Mouse (Mus musculus): Measurements from ENCODE around the gene Chchd3. TPM values are rescaled to one million over a fixed set of nuclear protein-coding genes. Genes with fewer than 3 reads are reported as not detected.

Chchd3 gene
- total RNA-seq, 2 experiments from 2014 or later: 391 to 402 TPM

- DNase-seq: no peak
Observed at GRCm38 (mm10) chr6:32931106-32931770, 128.8 kb downstream of the Chchd3 start.

GRCm38 (mm10) chr6:32922391-32922790, 137.7 kb downstream of the Chchd3 start:
- no peak for DNase-seq

- DNase-seq: no peak
Observed at GRCm38 (mm10) chr6:32920091-32920490, 140.0 kb downstream of the Chchd3 start.

GRCm38 (mm10) chr6:32910692-32911091, 149.4 kb downstream of the Chchd3 start:
- DNase-seq: no peak

GRCm38 (mm10) chr6:32899061-32899460, 161.0 kb downstream of the Chchd3 start:
- no peak for DNase-seq

GRCm38 (mm10) chr6:32894100-32894499, 166.0 kb downstream of the Chchd3 start:
- DNase-seq: no peak

- DNase-seq: no peak
Observed at GRCm38 (mm10) chr6:32890726-32891125, 169.3 kb downstream of the Chchd3 start.

- DNase-seq: no peak
Observed at GRCm38 (mm10) chr6:32888894-32889529, 171.0 kb downstream of the Chchd3 start.

GRCm38 (mm10) chr6:32878586-32878985, 181.5 kb downstream of the Chchd3 start:
- DNase-seq: peak; percentile 11

- DNase-seq: no peak
Observed at GRCm38 (mm10) chr6:32874176-32874575, 185.9 kb downstream of the Chchd3 start.

GRCm38 (mm10) chr6:32872805-32873204, 187.3 kb downstream of the Chchd3 start:
- no peak for DNase-seq

GRCm38 (mm10) chr6:32850960-32851359, 209.1 kb downstream of the Chchd3 start:
- no peak for DNase-seq

- no peak for DNase-seq
Observed at GRCm38 (mm10) chr6:32848974-32849373, 211.1 kb downstream of the Chchd3 start.

- DNase-seq: no peak
Observed at GRCm38 (mm10) chr6:32845463-32845862, 214.6 kb downstream of the Chchd3 start.

- DNase-seq: no peak
Observed at GRCm38 (mm10) chr6:32837939-32838301, 222.1 kb downstream of the Chchd3 start.

- DNase-seq: no peak
Observed at GRCm38 (mm10) chr6:32837165-32837938, 222.7 kb downstream of the Chchd3 start.

GRCm38 (mm10) chr6:32823856-32824620, 236.0 kb downstream of the Chchd3 start:
- DNase-seq: no peak

- DNase-seq: no peak
Observed at GRCm38 (mm10) chr6:32818961-32819360, 241.1 kb downstream of the Chchd3 start.

- no peak for DNase-seq
Observed at GRCm38 (mm10) chr6:32808796-32809195, 251.3 kb downstream of the Chchd3 start.

- no peak for DNase-seq
Observed at GRCm38 (mm10) chr6:32807771-32808170, 252.3 kb downstream of the Chchd3 start.

- no peak for DNase-seq
Observed at GRCm38 (mm10) chr6:32803646-32804045, 256.4 kb downstream of the Chchd3 start.

GRCm38 (mm10) chr6:32801776-32802175, 258.3 kb downstream of the Chchd3 start:
- no peak for DNase-seq

GRCm38 (mm10) chr6:32797525-32797924, 262.5 kb downstream of the Chchd3 start:
- no peak for DNase-seq
